Mouse (Mus musculus) spleen, postnatal 14 days (tissue): ENCODE results near the gene Arrdc1.
A peak's percentile ranks its signal among the peaks of the same experiment; 100 is the strongest.
"Not testable (repeated sequence)": the region's sequence is repeated elsewhere in the genome, so short reads cannot be mapped to it uniquely, and the experiment has no call there.

Source experiments
- DNase-seq, 2 experiments: peaks; one replicate each; pipeline ENCODE4 v3.0.0; 2021 to 2022; ENCODE audit warnings: low spot score in 2 of 2

The Arrdc1 gene

DNA sequence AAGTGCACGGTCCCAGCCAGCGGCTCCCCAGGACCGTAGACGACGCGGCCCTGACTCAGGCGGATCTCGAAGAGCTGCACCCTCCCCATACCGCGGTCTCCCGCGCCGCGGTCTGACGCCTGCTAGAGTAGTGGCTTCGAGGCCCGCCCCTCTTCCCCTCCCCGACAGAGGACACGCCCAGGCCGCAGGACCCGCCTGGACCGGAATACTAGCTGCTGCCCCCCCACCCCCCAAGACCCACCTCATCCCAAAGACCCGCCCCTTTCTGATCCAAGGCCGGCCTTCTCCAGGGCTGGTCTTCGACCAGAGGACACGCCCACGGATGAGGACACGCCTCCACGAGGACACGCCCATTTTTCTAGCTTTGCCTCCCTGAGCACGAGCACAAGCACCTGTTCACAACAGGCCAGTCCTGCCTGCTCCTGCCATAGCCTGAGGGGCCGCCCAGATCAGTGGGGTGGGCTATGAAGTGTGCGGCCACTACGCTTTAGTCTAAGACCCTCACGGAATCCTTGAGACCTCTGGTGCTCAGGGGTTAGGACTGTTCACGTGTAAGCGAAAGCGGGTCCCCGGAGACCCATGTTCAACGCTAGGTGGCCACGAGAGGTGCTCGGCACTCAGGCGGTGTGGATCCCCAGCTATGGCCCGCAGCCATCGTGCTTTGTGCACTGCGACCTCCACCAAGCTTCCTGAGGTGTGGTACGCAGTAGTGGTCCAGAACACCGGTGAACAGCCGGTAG is at the start of gene Arrdc1:
Arrdc1 (minus strand) TSS at position 196 of the 740 bp plus-strand sequence.
- DNase-seq, result peak; percentile 92

GRCm38 (mm10) chr2:24976960-24977359 is 41.9 kb upstream of the Arrdc1 start:
- DNase-seq, result no peak

- peak; percentile 65 to 68 for DNase-seq
These were observed 40.7 kb upstream of the Arrdc1 start, which contains the start of gene Pnpla7 for GRCm38 (mm10) chr2:24975704-24976297. Pnpla7 (plus strand) TSS chr2:24976033.

DNA sequence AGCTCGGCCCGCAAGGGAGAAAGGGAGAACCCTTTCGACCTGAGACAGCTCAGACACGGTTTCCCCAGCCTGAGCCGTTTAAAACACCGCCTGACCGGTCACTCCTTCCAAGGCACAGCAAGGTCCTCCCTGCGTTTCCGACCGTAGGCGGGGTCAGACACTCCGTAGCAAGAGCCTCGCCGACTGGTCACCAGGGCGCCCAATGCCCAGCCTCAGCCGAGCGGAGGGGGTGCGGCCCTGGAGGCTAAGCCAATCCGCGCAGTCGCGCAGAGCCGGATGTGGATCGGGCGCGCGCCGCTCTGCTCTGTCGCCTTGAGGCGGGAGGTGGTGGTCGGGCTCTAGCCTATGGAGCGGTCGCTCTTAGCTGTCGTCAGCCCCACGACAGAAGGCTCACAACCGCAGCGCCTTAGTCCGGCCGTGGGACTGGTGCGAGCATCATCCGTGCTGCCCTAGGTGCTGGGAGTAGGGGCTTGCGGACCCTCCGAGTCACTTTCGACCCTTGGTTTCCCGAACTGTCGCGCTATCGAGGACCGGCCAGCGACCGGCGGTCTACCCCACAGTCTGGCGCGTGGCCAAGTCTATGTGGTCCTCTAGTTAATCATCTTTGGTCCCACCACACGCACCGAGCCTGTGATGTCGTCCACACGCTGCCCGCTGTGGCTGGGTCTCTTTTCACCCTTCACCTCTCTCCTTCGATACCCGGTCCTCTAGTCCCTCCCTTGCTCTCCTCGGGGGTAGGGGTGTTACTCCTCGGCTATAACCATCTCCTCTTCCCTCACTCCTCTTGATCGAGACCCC is 40.1 kb upstream of the Arrdc1 start, which contains the start of gene Mrpl41:
Mrpl41 (minus strand) TSS at position 193 of the 798 bp plus-strand sequence.
- DNase-seq, result peak; percentile 91 to 94

GRCm38 (mm10) chr2:24974452-24974851 is 39.4 kb upstream of the Arrdc1 start:
- not testable (repeated sequence) for DNase-seq

- DNase-seq, result no peak
These were observed 35.3 kb upstream of the Arrdc1 start for GRCm38 (mm10) chr2:24970386-24970785.

DNA sequence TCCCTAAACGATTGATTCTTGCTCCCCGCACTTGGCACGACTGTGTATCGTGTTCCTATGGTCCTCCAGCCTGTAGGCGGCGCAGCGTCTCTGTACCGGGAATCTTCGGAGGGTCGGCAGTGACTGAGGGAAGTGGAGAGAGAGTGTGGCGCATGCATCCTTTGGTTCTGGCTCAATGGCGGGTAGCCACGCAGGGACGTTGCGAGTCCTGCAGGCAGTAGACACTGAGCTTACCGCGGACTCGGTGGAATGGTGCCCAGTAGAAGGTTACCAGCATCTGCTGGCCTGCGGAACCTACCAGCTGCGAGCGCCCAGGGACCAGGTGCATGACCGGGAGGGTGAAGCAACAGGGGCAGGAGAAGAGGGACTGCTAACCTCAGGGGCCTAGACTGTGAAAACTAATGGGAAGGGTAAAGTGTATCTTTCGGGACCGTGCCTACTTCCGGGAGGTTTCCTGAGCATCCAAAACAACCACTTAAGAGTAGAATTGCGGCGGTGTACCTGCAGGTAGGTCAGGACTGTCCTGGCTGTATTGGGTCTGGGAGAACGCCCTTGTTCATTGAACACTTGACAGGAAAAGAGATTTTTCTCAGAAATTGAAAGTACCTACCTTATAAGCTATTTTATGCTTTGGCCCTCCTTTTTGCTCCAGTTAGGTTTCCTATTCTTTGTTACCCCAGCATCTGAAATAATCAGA is 27.4 kb upstream of the Arrdc1 start, which contains the start of gene Dph7:
Dph7 (plus strand) TSS at position 97 of the 697 bp plus-strand sequence.
- peak; percentile 79 to 86 for DNase-seq

GRCm38 (mm10) chr2:24960910-24961309 is 25.9 kb upstream of the Arrdc1 start:
- no peak for DNase-seq

- no peak for DNase-seq
These were observed 17.5 kb upstream of the Arrdc1 start for GRCm38 (mm10) chr2:24952537-24953055.

DNA sequence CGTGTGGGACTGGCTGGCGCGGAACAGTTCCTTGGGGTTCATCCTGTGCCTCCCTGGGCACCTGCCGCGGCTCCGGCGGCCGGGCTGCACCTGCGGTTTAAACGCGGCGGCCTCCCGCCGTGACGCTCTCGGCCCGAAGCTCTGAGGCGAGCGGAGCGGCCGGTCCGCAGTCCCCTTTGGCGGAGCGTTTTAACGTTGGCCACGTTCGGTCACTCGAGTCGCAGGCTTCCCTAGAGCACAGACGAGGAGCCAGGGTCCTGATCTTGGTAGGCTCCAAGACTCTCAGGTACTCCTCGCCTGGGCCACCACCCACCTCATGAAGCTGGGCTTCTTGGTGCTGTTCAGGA is 15.1 kb upstream of the Arrdc1 start:
- no peak for DNase-seq

GRCm38 (mm10) chr2:24949421-24950188 is 14.6 kb upstream of the Arrdc1 start, which contains the start of gene Zmynd19:
Zmynd19 (plus strand) TSS chr2:24949792.
- DNase-seq, result peak; percentile 97 to 98

- not testable (repeated sequence) for DNase-seq
These were observed 9.3 kb upstream of the Arrdc1 start for GRCm38 (mm10) chr2:24944304-24944703.

DNA sequence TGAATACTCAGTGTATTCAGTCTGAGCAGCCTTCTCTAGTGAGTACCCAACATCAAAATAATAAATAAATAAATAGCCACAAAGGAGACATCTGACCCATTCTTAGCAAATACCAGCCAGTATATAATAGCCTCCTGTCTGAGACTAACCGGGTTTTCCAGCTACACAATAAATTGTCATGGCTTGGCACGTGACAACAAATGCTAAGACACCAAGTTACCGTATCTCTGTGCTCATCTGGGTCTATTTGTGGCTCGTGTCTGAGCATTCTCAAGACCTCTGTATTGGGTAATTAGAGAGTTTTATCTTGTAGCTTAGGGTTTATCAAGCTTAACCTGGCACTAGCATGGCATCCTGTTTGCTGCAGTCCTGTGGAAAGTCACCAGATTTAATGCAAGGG is 7.0 kb upstream of the Arrdc1 start:
- DNase-seq, result no peak

DNA sequence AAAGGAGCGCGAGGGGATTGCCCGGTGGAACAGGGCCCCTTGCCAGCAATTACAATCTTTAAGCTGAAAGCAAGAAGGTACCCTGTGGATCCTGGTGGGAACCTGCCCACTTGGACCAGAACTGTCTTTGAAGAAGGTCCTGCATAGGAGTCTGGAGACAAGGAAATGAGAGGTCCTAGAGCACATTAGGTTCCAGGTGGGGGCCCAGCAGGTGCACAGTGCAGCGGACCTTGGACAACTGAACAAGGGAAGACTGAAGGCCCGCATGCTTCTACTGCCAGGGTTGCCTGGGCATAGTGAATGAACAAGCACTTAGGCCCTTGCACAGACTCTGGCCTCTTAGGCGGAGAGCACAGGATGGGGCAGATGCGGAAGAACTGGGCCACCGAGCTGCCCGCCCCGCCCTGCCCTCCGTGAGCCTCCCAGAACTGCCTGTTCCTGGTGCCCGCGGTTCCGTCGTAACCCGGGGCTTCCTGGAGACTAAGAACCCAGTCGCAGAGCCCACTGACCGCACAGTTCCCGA is 550 bp downstream of the Arrdc1 start:
- DNase-seq, result peak in 1 of 2 experiments; percentile 12

- DNase-seq, result no peak
These were observed 5.5 kb downstream of the Arrdc1 start for GRCm38 (mm10) chr2:24929593-24929992.

DNA sequence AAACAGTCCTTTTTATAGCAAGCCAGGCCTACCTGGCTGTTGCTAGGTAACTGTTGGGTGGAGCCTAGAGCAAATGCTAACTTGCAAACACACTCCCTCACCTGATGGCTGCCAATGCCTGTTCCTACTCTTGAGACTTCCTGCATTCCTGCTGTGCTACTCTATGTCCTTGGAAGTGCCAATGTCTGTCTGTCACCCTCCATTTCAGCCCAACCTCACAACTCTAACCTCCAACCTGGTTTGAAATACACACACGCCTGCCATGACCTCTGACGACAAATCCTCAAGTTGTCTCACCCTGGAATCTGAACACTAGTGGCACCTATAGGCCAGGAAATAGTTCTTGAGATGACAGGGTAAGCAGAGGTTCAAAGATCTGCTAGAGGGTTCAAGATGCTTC is 5.9 kb downstream of the Arrdc1 start:
- DNase-seq, result no peak

DNA sequence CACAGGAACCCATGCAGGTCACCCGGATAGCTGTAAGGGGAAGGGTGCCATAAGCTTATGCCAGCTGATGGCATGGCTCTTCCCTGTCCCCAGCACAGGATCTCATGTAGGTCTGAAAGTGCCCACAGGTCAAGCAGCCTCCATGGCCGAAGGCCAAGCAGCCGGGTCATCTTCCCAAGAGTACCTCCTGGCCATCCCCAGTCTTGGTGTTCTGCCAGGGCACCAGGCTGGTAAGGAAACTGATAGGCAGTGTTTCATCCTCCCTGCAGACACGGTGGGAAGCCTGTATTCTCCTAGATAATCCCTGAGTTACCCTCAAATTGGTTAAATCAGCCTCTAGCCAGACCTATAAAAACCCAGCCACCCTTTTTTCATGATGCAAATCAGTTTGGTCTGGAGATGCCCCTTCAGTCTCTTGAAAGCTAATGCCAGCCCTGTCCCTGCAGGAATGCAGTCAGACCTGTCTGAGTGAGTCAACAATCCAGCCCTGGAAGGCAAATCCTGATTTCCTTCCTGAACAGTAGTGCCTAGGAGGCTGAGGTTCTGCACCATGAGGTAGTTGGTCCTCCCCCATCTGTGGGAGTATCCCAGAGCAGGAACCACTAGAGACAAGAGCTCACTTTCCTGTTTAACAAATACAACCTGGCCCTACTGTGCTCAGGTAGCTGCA is 7.1 kb downstream of the Arrdc1 start:
- no peak for DNase-seq

- no peak for DNase-seq
These were observed 8.1 kb downstream of the Arrdc1 start for GRCm38 (mm10) chr2:24926965-24927358.

DNA sequence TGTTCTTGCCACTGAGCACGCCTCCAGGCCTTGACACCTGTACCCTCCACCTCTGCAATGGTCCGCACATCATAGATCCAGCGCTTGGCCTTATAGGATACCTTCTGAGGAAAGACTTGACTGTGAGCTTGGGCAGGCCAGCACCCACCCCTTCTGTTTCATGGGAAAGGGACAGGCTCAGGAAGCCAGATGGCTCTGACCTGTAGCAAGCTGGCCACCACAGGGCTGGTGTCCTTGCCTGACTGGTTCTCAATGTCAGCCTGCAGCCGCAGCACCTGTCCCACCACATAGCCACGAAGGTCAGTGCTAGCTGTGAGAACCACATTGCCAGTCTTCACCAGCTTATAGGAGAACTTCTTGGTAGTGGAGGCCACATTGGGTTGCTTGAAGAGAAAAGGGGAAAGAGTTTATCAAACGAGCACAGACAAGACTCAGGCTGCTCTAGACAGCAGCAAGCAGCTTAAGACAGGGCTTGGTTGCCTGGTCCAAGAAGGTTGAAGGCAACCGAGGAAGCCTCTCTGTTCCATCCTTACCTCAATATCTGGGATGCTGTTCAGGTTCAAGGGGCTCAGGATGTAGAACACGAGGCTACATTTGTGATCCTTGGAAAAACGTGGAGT is 8.6 kb downstream of the Arrdc1 start:
- no peak for DNase-seq
